Mouse (Mus musculus) midbrain, embryonic 13.5 days (tissue): ENCODE measurements around the gene Gsg1l. TPM values are rescaled to one million over a fixed set of nuclear protein-coding genes. Genes with fewer than 3 reads are reported as not detected.

Experiments
- ATAC-seq: fragments of 200-750 bp; cut with Nextera tagmentation; 2 replicates; pipeline ENCODE4 v1.8.0; 2017; ENCODE audit warnings: mild to moderate bottlenecking, moderate TSS enrichment, moderate library complexity
- H3K27ac ChIP-seq: fragments of 300-500 bp; sonication (generic); 2 replicates; pipeline ENCODE4 v1.5.1; 2015; ENCODE audit warnings: inconsistent platforms, mild to moderate bottlenecking, moderate library complexity
- H3K27me3 ChIP-seq: fragments of 300-500 bp; sonication (generic); 2 replicates; pipeline ENCODE4 v1.6.1; 2015; ENCODE audit warnings: mild to moderate bottlenecking, inconsistent platforms
- H3K36me3 ChIP-seq: fragments of 300-500 bp; sonication (generic); 2 replicates; pipeline ENCODE4 v1.6.1; 2015; ENCODE audit warnings: mild to moderate bottlenecking, inconsistent platforms
- H3K4me1 ChIP-seq: fragments of 300-500 bp; sonication (generic); replicated peaks from 2 replicates; pipeline ENCODE4 v1.6.1; 2015; ENCODE audit warnings: inconsistent platforms
- H3K4me2 ChIP-seq: fragments of 300-500 bp; sonication (generic); replicated peaks from 2 replicates; pipeline ENCODE4 v1.6.1; 2015; ENCODE audit warnings: moderate library complexity, mild to moderate bottlenecking, inconsistent platforms
- H3K4me3 ChIP-seq: fragments of 300-500 bp; sonication (generic); replicated peaks from 2 replicates; pipeline ENCODE4 v1.5.1; 2015; ENCODE audit warnings: mild to moderate bottlenecking, inconsistent platforms
- H3K9ac ChIP-seq: fragments of 300-500 bp; sonication (generic); replicated peaks from 2 replicates; pipeline ENCODE4 v1.6.1; 2015; ENCODE audit warnings: mild to moderate bottlenecking, inconsistent platforms
- H3K9me3 ChIP-seq: fragments of 300-500 bp; sonication (generic); 2 replicates; pipeline ENCODE4 v1.6.1; 2016; ENCODE audit warnings: mild to moderate bottlenecking, inconsistent platforms
- WGBS: fragments of 180-500 bp; shearing (Covaris S2); methylation state at CpG from one replicate; pipeline ENCODE4 v1.1.7; 2015; 5-methylcytosine and 5-hydroxymethylcytosine counted together
- polyA plus RNA-seq: library from polyadenylated mRNA; unstranded; fragments of >200 nt; fragmentation: Nextera tagmentation; extraction: Ambion mirVana; gene quantifications from 2 replicates; pipeline ENCODE4 v1.2.1, GENCODE M21; 2015

Gsg1l gene
- polyA plus RNA-seq, 1 experiment from 2014 or later = 6.8 TPM

DNA sequence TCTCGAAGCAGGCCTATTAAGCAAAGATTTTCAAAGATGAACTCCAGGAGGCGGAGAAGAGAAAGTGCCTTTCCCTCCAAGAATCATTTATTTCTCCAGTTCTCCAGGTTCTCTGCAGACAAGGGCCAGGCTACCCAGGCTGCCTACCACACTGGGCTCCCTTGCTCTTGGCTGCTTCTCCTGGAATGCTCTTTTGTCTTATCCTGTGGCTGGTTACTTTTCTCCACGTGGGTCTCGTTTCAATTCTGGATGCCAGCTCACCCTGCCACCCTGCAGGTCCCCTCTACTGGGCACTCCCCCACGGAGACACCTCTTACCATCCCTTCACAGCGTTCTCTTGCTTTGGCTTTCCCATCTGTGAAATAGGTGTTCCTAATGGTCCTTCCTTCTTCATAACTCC, 109.4 kb downstream of the Gsg1l start:
- H3K4me1 ChIP-seq = peaks cover 21% of the 10 kb centered on the region
- ATAC-seq = no peak
- 0 out of 2 replicates have a peak overlapping the region, but pooled peaks have one; percentile 35 for H3K27ac ChIP-seq
- no peaks in the 10 kb centered on the region for H3K9me3 ChIP-seq
- no peaks in the 10 kb centered on the region for H3K27me3 ChIP-seq
- no peaks in the 10 kb centered on the region for H3K36me3 ChIP-seq
- H3K4me2 ChIP-seq = no peak overlapping the region
- no peak overlapping the region for H3K4me3 ChIP-seq
- H3K9ac ChIP-seq = no peak overlapping the region
- 56% methylated on average over 6 of the region's 6 CpGs for whole genome bisulfite sequencing

DNA sequence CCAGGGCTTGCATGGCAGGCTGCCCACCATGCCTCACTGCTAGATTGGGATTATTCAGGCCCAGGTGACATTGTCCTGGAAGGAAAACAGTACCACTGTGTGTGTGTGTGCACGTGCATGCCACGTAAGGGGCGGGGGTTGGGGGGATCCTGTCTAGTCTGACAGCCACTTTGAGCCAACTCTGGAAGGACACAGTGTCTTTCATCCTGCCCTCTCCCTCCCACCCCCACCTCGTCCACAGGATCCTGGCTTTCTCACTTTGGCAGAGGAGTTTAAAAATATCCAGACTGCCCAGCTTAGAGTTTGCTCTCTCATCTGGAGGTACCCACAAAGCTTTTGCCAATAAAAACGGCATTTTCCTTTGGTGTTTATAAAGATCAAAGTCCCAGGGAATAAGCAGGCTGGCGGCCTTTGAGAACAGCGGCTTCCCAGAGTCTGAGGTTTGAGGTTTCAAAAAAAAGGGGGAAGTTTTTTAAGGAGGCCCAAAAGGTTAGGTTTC, 110.0 kb downstream of the Gsg1l start:
- H3K27me3 ChIP-seq = no peaks in the 10 kb centered on the region
- no peak overlapping the region for H3K4me2 ChIP-seq
- no peak overlapping the region for H3K27ac ChIP-seq
- H3K9ac ChIP-seq = no peak overlapping the region
- 33% methylated on average over 7 of the region's 7 CpGs for WGBS
- no peaks in the 10 kb centered on the region for H3K9me3 ChIP-seq
- no peak for ATAC-seq
- H3K4me3 ChIP-seq = no peak overlapping the region
- peaks cover 26% of the 10 kb centered on the region for H3K4me1 ChIP-seq
- no peaks in the 10 kb centered on the region for H3K36me3 ChIP-seq

- Histone ChIP-seq H3K27me3 (no peaks in the 10 kb centered on the region), H3K9me3 (no peaks in the 10 kb centered on the region)
Observed at GRCm38 (mm10) chr7:125969076-125969475, 113.1 kb downstream of the Gsg1l start.

DNA sequence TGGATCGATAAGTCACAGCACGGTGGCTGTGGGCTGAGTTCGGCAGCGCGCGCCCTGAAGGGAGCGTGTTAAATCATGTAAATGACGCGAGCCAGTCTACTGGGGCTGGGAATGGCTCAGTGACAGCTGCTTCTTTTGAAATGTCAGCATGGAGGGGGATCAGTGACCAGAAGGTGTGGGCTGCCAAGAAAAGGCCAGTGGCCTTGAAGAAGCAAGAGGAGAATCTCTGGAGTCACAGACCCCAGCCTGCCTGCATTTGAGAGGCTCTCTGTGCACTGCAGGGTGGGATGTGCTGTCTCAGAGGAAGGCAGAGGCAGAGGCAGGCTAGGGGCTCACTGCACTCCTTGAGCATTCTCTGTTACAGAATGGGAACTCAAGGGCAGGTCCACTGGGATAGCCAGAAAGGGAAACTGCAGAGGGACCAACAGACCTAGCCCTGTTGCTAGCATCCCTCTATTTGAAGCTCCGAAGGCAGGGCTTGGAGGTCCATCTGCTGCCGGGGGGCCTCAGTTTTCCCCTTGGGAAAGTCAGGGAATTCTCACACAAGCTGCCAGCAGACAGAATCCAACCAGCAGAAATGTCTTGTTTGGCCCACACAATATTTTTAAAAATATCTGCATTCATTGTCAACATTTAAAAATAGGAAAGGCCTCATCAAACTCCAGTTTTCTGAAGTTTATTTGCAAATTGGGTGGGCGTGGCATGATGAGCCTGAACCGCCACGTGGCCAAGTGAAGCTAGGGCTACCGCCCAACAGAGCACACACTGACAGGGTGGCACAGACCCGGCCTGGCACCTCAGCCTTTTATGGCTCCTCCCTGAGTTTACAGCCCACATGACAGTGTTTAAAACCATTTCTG, 115.6 kb downstream of the Gsg1l start:
- WGBS = 40% methylated on average over 16 of the region's 16 CpGs
- H3K4me3 ChIP-seq = no peak overlapping the region
- no peaks in the 10 kb centered on the region; the same call in 1 of the 2 replicates for H3K27me3 ChIP-seq
- H3K9ac ChIP-seq = peak overlapping the region; percentile 32; the same call in 1 of the 2 replicates
- ATAC-seq = peak; percentile 74
- no peaks in the 10 kb centered on the region for H3K36me3 ChIP-seq
- H3K9me3 ChIP-seq = no peaks in the 10 kb centered on the region
- H3K27ac ChIP-seq = peak overlapping the region; percentile 72
- H3K4me2 ChIP-seq = peak overlapping the region; percentile 25
- peaks cover 42% of the 10 kb centered on the region for H3K4me1 ChIP-seq

More at GRCm38 (mm10) chr7:125969076-125969475, 113.1 kb downstream of the Gsg1l start:
- no peak overlapping the region for H3K4me3 ChIP-seq
- no peaks in the 10 kb centered on the region for H3K36me3 ChIP-seq
- 84% methylated on average over 3 of the region's 3 CpGs for WGBS
- no peak overlapping the region for H3K9ac ChIP-seq
- no peak for ATAC-seq
- no peak overlapping the region for H3K4me2 ChIP-seq
- H3K27ac ChIP-seq = no peak overlapping the region
- H3K4me1 ChIP-seq = peaks cover 55% of the 10 kb centered on the region

DNA sequence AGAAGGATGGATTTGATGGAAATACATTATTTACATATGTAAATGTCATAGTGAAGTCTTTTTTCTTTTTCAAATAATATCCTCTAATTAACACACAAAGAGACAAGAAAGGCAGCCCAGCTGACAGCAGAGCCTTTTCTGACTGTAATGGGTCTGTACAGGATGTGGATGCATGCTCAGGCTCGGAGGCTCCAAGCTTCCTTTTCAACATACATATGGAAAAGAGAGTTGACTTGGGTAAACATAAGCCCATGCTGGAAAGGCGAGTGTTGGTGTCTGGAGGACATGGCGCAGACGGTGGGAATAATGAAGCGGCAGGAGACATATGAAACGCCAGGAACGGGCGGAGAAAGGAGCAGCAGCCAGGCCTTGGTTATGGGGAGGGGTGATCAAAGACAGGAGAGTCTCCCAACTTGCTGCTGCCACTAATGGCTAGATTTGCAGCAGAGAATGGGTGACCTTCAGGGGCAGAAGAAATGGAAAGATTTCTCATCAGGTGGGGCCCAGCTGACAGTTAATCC, 118.1 kb downstream of the Gsg1l start:
- peak overlapping the region; percentile 30; the same call in 1 of the 2 replicates for H3K27ac ChIP-seq
- WGBS = 44% methylated on average over 8 of the region's 8 CpGs
- no peaks in the 10 kb centered on the region for H3K36me3 ChIP-seq

GRCm38 (mm10) chr7:125959294-125960048, 122.7 kb downstream of the Gsg1l start:
- no peak for ATAC-seq
- Histone ChIP-seq H3K4me2 (no peak overlapping the region), H3K4me3 (no peak overlapping the region), H3K27ac (no peak overlapping the region), H3K4me1 (peaks cover 30% of the 10 kb centered on the region), H3K27me3 (no peaks in the 10 kb centered on the region; the same call in 1 of the 2 replicates), H3K9ac (no peak overlapping the region), H3K9me3 (no peaks in the 10 kb centered on the region), H3K36me3 (no peaks in the 10 kb centered on the region)
- 68% methylated on average over 17 of the region's 18 CpGs for WGBS

More for the DNA sequence above, 118.1 kb downstream of the Gsg1l start:
- Histone ChIP-seq H3K4me2 (no peak overlapping the region), H3K9me3 (no peaks in the 10 kb centered on the region), H3K4me3 (no peak overlapping the region), H3K4me1 (peaks cover 41% of the 10 kb centered on the region), H3K27me3 (no peaks in the 10 kb centered on the region; the same call in 1 of the 2 replicates), H3K9ac (no peak overlapping the region)
- no peak for ATAC-seq

DNA sequence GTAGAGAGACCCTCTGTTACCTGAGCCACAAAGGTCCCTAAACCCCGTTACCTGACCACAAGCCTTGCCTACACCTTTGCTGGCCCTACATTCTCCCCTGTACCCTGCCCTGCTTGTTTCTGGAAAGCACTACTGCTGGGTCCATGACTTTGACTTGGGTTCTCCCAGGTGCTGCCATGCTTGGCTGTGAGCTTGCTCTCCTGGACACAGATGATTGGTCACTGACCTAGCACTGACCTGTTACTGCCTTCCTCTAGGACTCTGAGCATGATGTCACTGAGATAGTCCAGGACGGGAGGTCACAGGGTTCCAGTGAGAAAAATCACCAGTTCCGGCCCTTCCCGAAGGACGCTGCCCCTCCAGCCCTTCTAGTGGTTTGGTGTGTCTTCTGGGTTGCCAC, 123.4 kb downstream of the Gsg1l start:
- H3K9me3 ChIP-seq = no peaks in the 10 kb centered on the region
- H3K27me3 ChIP-seq = no peaks in the 10 kb centered on the region; the same call in 1 of the 2 replicates
- H3K36me3 ChIP-seq = no peaks in the 10 kb centered on the region
- no peak overlapping the region for H3K9ac ChIP-seq
- no peak for ATAC-seq
- H3K27ac ChIP-seq = no peak overlapping the region
- peaks cover 31% of the 10 kb centered on the region for H3K4me1 ChIP-seq
- H3K4me2 ChIP-seq = no peak overlapping the region
- H3K4me3 ChIP-seq = no peak overlapping the region
- 94% methylated on average over 5 of the region's 5 CpGs for WGBS

DNA sequence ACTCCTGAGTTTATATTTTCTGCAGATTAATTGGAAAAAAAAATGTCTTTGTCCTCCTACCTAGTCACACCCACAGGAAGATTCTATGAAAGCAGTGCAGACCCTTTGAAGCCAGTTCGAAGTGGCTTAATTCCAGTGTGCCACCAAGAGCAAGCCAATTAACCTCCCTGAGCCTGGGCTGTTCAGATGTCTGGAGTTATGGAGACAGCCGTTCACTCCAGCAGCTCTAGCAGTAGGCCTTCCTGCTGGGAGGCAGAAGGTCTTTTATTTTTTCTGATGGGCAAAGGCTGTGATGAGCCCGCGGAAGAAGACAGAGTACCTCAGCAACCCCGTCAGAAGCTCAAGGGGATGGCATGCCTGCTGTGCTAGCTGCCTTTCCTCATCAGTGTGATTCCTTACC, 127.2 kb downstream of the Gsg1l start:
- H3K36me3 ChIP-seq = no peaks in the 10 kb centered on the region
- H3K4me3 ChIP-seq = no peak overlapping the region
- no peak overlapping the region for H3K9ac ChIP-seq
- no peak overlapping the region for H3K4me2 ChIP-seq
- peak overlapping the region; percentile 61 for H3K27ac ChIP-seq
- WGBS = 48% methylated on average over 5 of the region's 5 CpGs
- no peaks in the 10 kb centered on the region for H3K9me3 ChIP-seq
- H3K4me1 ChIP-seq = peaks cover 35% of the 10 kb centered on the region
- H3K27me3 ChIP-seq = no peaks in the 10 kb centered on the region
- ATAC-seq = no peak

DNA sequence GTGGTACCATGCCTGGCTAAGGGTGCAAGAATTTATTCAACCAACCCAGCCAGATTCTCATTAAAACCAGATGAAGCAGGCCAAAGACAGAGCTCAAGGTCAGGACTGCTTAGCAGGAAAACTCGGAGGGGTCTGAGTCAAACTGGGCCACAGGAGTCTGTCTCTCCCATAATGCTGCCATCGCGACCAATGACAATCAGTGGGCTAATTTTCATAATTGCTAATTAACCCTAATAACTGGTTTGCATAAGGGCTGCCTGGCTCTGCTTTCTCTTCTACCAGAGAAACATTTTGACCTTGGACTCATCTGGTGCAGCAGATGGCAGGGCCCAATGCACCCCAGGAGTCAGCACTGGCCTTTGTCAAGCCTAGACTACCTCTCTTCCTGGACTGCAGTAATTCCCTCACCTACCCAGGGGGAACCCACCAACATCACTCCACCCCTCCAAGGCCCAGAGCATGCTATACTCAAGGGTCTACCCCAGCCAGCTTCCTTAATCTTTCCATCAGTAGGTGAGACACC, 127.8 kb downstream of the Gsg1l start:
- H3K4me2 ChIP-seq = no peak overlapping the region
- WGBS = 63% methylated on average over 3 of the region's 3 CpGs
- no peaks in the 10 kb centered on the region for H3K9me3 ChIP-seq
- no peak overlapping the region for H3K9ac ChIP-seq
- peaks cover 35% of the 10 kb centered on the region for H3K4me1 ChIP-seq
- no peaks in the 10 kb centered on the region for H3K36me3 ChIP-seq
- 0 out of 2 replicates have a peak, but pooled peaks cover 1% of the 10 kb centered on the region for H3K27me3 ChIP-seq
- no peak for ATAC-seq
- H3K4me3 ChIP-seq = no peak overlapping the region
- peak overlapping the region; percentile 61; the same call in 1 of the 2 replicates for H3K27ac ChIP-seq

GRCm38 (mm10) chr7:125953844-125954243, 128.4 kb downstream of the Gsg1l start:
- Histone ChIP-seq H3K27ac (no peak overlapping the region), H3K4me2 (no peak overlapping the region), H3K27me3 (0 out of 2 replicates have a peak, but pooled peaks cover 2% of the 10 kb centered on the region), H3K4me3 (no peak overlapping the region), H3K9ac (no peak overlapping the region), H3K4me1 (peaks cover 35% of the 10 kb centered on the region), H3K36me3 (no peaks in the 10 kb centered on the region), H3K9me3 (no peaks in the 10 kb centered on the region)
- WGBS = 70% methylated on average over 6 of the region's 6 CpGs
- ATAC-seq = peak; percentile 37

DNA sequence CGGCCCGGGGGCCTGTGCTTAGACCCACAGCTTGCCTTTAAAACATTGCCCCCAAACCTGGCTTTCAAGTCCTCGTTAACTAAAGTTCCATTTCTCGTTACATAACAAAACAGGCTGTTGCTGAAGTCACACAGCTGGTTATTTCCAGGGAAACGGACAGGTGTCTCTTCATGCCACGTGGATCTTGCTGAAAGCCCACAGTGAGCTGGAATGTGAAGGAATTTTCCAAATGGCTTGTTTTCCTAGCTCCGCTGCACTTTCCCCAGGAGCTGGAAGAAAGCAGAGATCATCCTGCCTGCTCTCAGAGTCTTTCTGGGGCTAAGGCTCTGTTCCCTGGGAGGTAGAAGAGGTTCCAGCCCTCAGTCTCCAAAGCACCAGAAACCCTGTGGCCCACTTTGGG, 130.3 kb downstream of the Gsg1l start:
- H3K27ac ChIP-seq = no peak overlapping the region
- no peak overlapping the region for H3K4me2 ChIP-seq
- H3K4me1 ChIP-seq = peaks cover 30% of the 10 kb centered on the region
- no peaks in the 10 kb centered on the region for H3K36me3 ChIP-seq
- H3K27me3 ChIP-seq = 0 out of 2 replicates have a peak, but pooled peaks cover 2% of the 10 kb centered on the region
- no peak for ATAC-seq
- 66% methylated on average over 7 of the region's 7 CpGs for WGBS
- no peak overlapping the region for H3K9ac ChIP-seq
- H3K9me3 ChIP-seq = no peaks in the 10 kb centered on the region
- H3K4me3 ChIP-seq = no peak overlapping the region
